Mouse (Mus musculus): ENCODE data around the gene Nxph4. TPM values are rescaled to one million over a fixed set of nuclear protein-coding genes. Genes with fewer than 3 reads are reported as not detected.
A peak's percentile ranks its signal among the peaks of the same experiment; 100 is the strongest.

Nxph4 gene
- 37.6 and 40.4 TPM in 2 replicates for polyA plus RNA-seq (2014; fragmentation: Nextera tagmentation; extraction: Ambion mirVana)

- Histone ChIP-seq H3K9ac (ENCODE audit: low read length) (peak within 1 kb of the TSS; percentile 52), H3K27ac (ENCODE audit: low read depth, low read length) (no peak within 1 kb of the TSS), H3K4me3 (ENCODE audit: low read depth, low read length) (peak within 1 kb of the TSS; percentile 41), H3K4me2 (ENCODE audit: low read depth, low read length, severe bottlenecking) (peak within 1 kb of the TSS; percentile 61), H3K4me1 (replicated peaks; ENCODE audit: control insufficient read depth, insufficient read depth, low read length) (peaks cover 25% of the 10 kb centered on the region), H3K9me3 (ENCODE audit: control insufficient read depth, low read length) (no peaks in the 10 kb centered on the region), H3K27me3 (ENCODE audit: control insufficient read depth, insufficient read depth, low read length) (peaks cover 72% of the 10 kb centered on the region), H3K36me3 (ENCODE audit: control insufficient read depth, insufficient read depth, low read length) (no peaks in the 10 kb centered on the region; the same call in 1 of the 2 replicates)
- ATAC-seq (replicated peaks; ENCODE audit: low FRiP score): no peak; the same call in 1 of the 2 replicates
- under 1% methylated on average over 64 of the region's 78 CpGs for WGBS
- DNase-seq (ENCODE audit: low spot score): peak; percentile 68
These were observed at the start of gene Nxph4 for GRCm38 (mm10) chr10:127534036-127534928. TSS of gene Nxph4 (minus strand) at chr10:127534559.

DNA sequence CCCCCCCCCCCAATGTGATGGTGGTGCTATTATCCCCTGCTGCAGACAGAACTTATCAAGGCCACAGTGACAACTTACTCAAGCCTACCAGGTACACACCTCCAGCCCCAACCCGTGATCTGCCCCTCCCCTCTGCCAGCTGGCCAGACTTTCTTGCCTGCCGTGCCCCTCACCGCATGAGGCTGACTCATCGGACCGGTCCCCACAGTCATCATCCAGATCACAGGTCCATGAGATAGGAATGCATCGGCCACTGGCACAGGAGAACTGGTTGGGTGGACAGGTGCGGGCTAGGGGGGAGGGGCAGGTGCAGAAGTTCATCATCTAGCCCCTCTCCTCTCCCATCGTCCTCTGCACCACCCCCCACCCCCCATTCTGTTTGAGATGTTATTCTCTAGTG, 49.3 kb upstream of the Nxph4 start:
- ATAC-seq (replicated peaks; ENCODE audit: low FRiP score) (no peak), DNase-seq (ENCODE audit: low spot score) (no peak)
- Histone ChIP-seq H3K9me3 (ENCODE audit: control insufficient read depth, low read length) (no peaks in the 10 kb centered on the region), H3K27ac (ENCODE audit: low read depth, low read length) (no peak overlapping the region), H3K9ac (ENCODE audit: low read length) (no peak overlapping the region), H3K4me2 (ENCODE audit: low read depth, low read length, severe bottlenecking) (no peak overlapping the region), H3K4me3 (ENCODE audit: low read depth, low read length) (no peak overlapping the region), H3K4me1 (replicated peaks; ENCODE audit: control insufficient read depth, insufficient read depth, low read length) (no peaks in the 10 kb centered on the region), H3K27me3 (ENCODE audit: control insufficient read depth, insufficient read depth, low read length) (no peaks in the 10 kb centered on the region), H3K36me3 (ENCODE audit: control insufficient read depth, insufficient read depth, low read length) (no peaks in the 10 kb centered on the region; the same call in 1 of the 2 replicates)
- WGBS: 93% methylated on average over 8 of the region's 8 CpGs

DNA sequence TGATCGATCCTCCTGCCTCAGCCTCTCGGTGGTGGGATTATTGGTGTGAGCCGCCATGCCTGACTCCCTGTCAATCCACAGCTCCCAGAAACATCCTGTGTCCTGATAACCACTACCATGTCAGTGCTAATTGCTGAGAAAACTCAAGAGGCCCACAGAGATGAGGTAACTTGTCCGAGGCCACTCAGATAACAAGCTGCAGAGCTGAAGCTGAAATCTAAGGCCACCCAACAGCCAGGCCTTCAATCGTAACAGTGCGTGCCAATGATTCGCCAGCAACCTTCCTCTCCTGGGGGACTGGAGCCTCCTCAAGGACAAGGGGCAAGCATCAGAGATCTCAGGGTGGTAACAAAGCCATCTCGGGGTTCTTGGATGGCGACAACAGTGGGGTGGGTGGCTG, 46.9 kb upstream of the Nxph4 start:
- no peak overlapping the region for H3K4me2 ChIP-seq (ENCODE audit: low read depth, low read length, severe bottlenecking)
- no peaks in the 10 kb centered on the region for H3K4me1 ChIP-seq (replicated peaks; ENCODE audit: control insufficient read depth, insufficient read depth, low read length)
- no peak overlapping the region for H3K9ac ChIP-seq (ENCODE audit: low read length)
- WGBS: 94% methylated on average over 9 of the region's 9 CpGs
- no peak for ATAC-seq (replicated peaks; ENCODE audit: low FRiP score)
- no peak overlapping the region for H3K4me3 ChIP-seq (ENCODE audit: low read depth, low read length)
- no peaks in the 10 kb centered on the region for H3K9me3 ChIP-seq (ENCODE audit: control insufficient read depth, low read length)
- H3K27me3 ChIP-seq (ENCODE audit: control insufficient read depth, insufficient read depth, low read length): no peaks in the 10 kb centered on the region
- peaks cover 2% of the 10 kb centered on the region; the same call in 1 of the 2 replicates for H3K36me3 ChIP-seq (ENCODE audit: control insufficient read depth, insufficient read depth, low read length)
- DNase-seq (ENCODE audit: low spot score): no peak
- no peak overlapping the region for H3K27ac ChIP-seq (ENCODE audit: low read depth, low read length)

DNA sequence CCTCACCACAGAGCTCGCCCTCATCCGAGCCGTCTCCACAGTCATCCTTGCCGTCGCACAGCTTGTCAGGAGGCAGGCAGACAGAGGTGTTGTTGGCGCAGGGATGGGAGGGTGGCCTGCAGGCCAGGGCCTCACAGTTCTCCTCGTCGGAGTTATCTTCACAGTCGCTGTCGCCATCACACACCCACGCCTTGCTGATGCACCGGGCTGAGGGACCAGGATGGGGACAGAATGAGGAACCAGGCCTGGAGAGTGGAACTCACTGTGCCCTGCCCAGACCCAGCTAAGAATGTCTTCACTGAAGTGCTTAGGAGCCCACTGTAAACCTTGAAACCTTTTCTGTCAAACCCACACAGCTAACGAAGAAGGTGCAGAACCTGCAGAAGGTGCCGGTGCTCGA, 43.6 kb upstream of the Nxph4 start:
- Histone ChIP-seq H3K27ac (ENCODE audit: low read depth, low read length) (no peak overlapping the region), H3K9ac (ENCODE audit: low read length) (no peak overlapping the region), H3K27me3 (ENCODE audit: control insufficient read depth, insufficient read depth, low read length) (no peaks in the 10 kb centered on the region), H3K9me3 (ENCODE audit: control insufficient read depth, low read length) (no peaks in the 10 kb centered on the region), H3K36me3 (ENCODE audit: control insufficient read depth, insufficient read depth, low read length) (peaks cover 13% of the 10 kb centered on the region), H3K4me3 (ENCODE audit: low read depth, low read length) (no peak overlapping the region), H3K4me1 (replicated peaks; ENCODE audit: control insufficient read depth, insufficient read depth, low read length) (no peaks in the 10 kb centered on the region), H3K4me2 (ENCODE audit: low read depth, low read length, severe bottlenecking) (no peak overlapping the region)
- WGBS: 92% methylated on average over 15 of the region's 15 CpGs
- DNase-seq (ENCODE audit: low spot score) (no peak), ATAC-seq (replicated peaks; ENCODE audit: low FRiP score) (no peak)

GRCm38 (mm10) chr10:127577156-127577555, 42.8 kb upstream of the Nxph4 start:
- Histone ChIP-seq H3K9ac (ENCODE audit: low read length) (no peak overlapping the region), H3K36me3 (ENCODE audit: control insufficient read depth, insufficient read depth, low read length) (peaks cover 16% of the 10 kb centered on the region), H3K4me1 (replicated peaks; ENCODE audit: control insufficient read depth, insufficient read depth, low read length) (no peaks in the 10 kb centered on the region), H3K27me3 (ENCODE audit: control insufficient read depth, insufficient read depth, low read length) (no peaks in the 10 kb centered on the region), H3K4me3 (ENCODE audit: low read depth, low read length) (no peak overlapping the region), H3K27ac (ENCODE audit: low read depth, low read length) (no peak overlapping the region), H3K9me3 (ENCODE audit: control insufficient read depth, low read length) (no peaks in the 10 kb centered on the region), H3K4me2 (ENCODE audit: low read depth, low read length, severe bottlenecking) (no peak overlapping the region)
- no peak for DNase-seq (ENCODE audit: low spot score)
- 88% methylated on average over 9 of the region's 9 CpGs for WGBS
- ATAC-seq (replicated peaks; ENCODE audit: low FRiP score): no peak

GRCm38 (mm10) chr10:127576381-127576961, 42.1 kb upstream of the Nxph4 start:
- Histone ChIP-seq H3K9ac (ENCODE audit: low read length) (no peak overlapping the region), H3K4me2 (ENCODE audit: low read depth, low read length, severe bottlenecking) (no peak overlapping the region), H3K4me3 (ENCODE audit: low read depth, low read length) (no peak overlapping the region), H3K4me1 (replicated peaks; ENCODE audit: control insufficient read depth, insufficient read depth, low read length) (no peaks in the 10 kb centered on the region), H3K27me3 (ENCODE audit: control insufficient read depth, insufficient read depth, low read length) (no peaks in the 10 kb centered on the region), H3K9me3 (ENCODE audit: control insufficient read depth, low read length) (no peaks in the 10 kb centered on the region), H3K36me3 (ENCODE audit: control insufficient read depth, insufficient read depth, low read length) (peaks cover 16% of the 10 kb centered on the region), H3K27ac (ENCODE audit: low read depth, low read length) (no peak overlapping the region)
- WGBS: 70% methylated on average over 18 of the region's 18 CpGs
- DNase-seq (ENCODE audit: low spot score) (no peak), ATAC-seq (replicated peaks; ENCODE audit: low FRiP score) (no peak)

- peaks cover 16% of the 10 kb centered on the region for H3K36me3 ChIP-seq (ENCODE audit: control insufficient read depth, insufficient read depth, low read length)
- no peak for ATAC-seq (replicated peaks; ENCODE audit: low FRiP score)
- WGBS: 94% methylated on average over 7 of the region's 7 CpGs
These were observed 41.4 kb upstream of the Nxph4 start for GRCm38 (mm10) chr10:127575741-127576140.

GRCm38 (mm10) chr10:127572281-127572680, 37.9 kb upstream of the Nxph4 start:
- Histone ChIP-seq H3K4me2 (ENCODE audit: low read depth, low read length, severe bottlenecking) (no peak overlapping the region), H3K9ac (ENCODE audit: low read length) (no peak overlapping the region), H3K9me3 (ENCODE audit: control insufficient read depth, low read length) (no peaks in the 10 kb centered on the region), H3K27ac (ENCODE audit: low read depth, low read length) (no peak overlapping the region), H3K4me3 (ENCODE audit: low read depth, low read length) (no peak overlapping the region), H3K4me1 (replicated peaks; ENCODE audit: control insufficient read depth, insufficient read depth, low read length) (no peaks in the 10 kb centered on the region), H3K27me3 (ENCODE audit: control insufficient read depth, insufficient read depth, low read length) (no peaks in the 10 kb centered on the region), H3K36me3 (ENCODE audit: control insufficient read depth, insufficient read depth, low read length) (peaks cover 19% of the 10 kb centered on the region)
- WGBS: 95% methylated on average over 5 of the region's 5 CpGs
- DNase-seq (ENCODE audit: low spot score) (no peak), ATAC-seq (replicated peaks; ENCODE audit: low FRiP score) (no peak)

More at GRCm38 (mm10) chr10:127575741-127576140, 41.4 kb upstream of the Nxph4 start:
- Histone ChIP-seq H3K9ac (ENCODE audit: low read length) (no peak overlapping the region), H3K4me2 (ENCODE audit: low read depth, low read length, severe bottlenecking) (no peak overlapping the region), H3K9me3 (ENCODE audit: control insufficient read depth, low read length) (no peaks in the 10 kb centered on the region), H3K4me3 (ENCODE audit: low read depth, low read length) (no peak overlapping the region), H3K27ac (ENCODE audit: low read depth, low read length) (no peak overlapping the region), H3K27me3 (ENCODE audit: control insufficient read depth, insufficient read depth, low read length) (no peaks in the 10 kb centered on the region), H3K4me1 (replicated peaks; ENCODE audit: control insufficient read depth, insufficient read depth, low read length) (no peaks in the 10 kb centered on the region)
- no peak for DNase-seq (ENCODE audit: low spot score)

Data from forebrain, embryonic 11.5 days (tissue).